Mouse (Mus musculus) liver, adult 2 months (tissue): ENCODE data around the gene Large2. TPM values are rescaled to one million over a fixed set of nuclear protein-coding genes. Genes with fewer than 3 reads are reported as not detected.

Source experiments
- DNase-seq: peaks from one replicate; pipeline ENCODE4 v3.0.0-alpha.2; 2011; ENCODE audit warnings: low read depth, low spot score; ENCODE audit errors: extremely low read depth
- H3K27ac ChIP-seq: fragments of 200-500 bp; replicated peaks from 2 replicates; pipeline ENCODE4 v1.5.1; 2012; ENCODE audit warnings: low read depth, mild to moderate bottlenecking, control low read depth, inconsistent platforms, low read length; ENCODE audit not compliant: insufficient read depth
- H3K27me3 ChIP-seq: fragments of 200-500 bp; 2 replicates; pipeline ENCODE4 v1.6.1; 2012; ENCODE audit warnings: mild to moderate bottlenecking, moderate library complexity, low read length, inconsistent platforms; ENCODE audit not compliant: control insufficient read depth, insufficient read depth
- H3K36me3 ChIP-seq: fragments of 200-500 bp; 2 replicates; pipeline ENCODE4 v1.6.1; 2012; ENCODE audit warnings: low read length, inconsistent platforms; ENCODE audit not compliant: control insufficient read depth, insufficient read depth
- H3K4me1 ChIP-seq: fragments of 200-500 bp; 2 replicates; pipeline ENCODE4 v1.6.1; 2011; ENCODE audit warnings: low read length; ENCODE audit not compliant: control insufficient read depth, insufficient read depth
- H3K4me3 ChIP-seq: fragments of 200-500 bp; 2 replicates; pipeline ENCODE4 v1.5.1; 2011; ENCODE audit warnings: low read depth, mild to moderate bottlenecking, control low read depth, low read length, moderate library complexity; ENCODE audit not compliant: insufficient read depth
- H3K79me2 ChIP-seq: fragments of 200-500 bp; 2 replicates; pipeline ENCODE4 v1.6.1; 2012; ENCODE audit warnings: inconsistent platforms, mild to moderate bottlenecking, low read length, moderate library complexity; ENCODE audit not compliant: control insufficient read depth, insufficient read depth
- H3K9ac ChIP-seq: fragments of 200-500 bp; 2 replicates; pipeline ENCODE4 v1.6.1; 2012; ENCODE audit warnings: low read depth, mild to moderate bottlenecking, control low read depth, inconsistent platforms, low read length
- CTCF ChIP-seq: fragments of 200-500 bp; IDR thresholded peaks from 2 replicates; pipeline ENCODE4 v1.5.1; 2011; ENCODE audit warnings: low read depth, low read length, control low read depth
- POLR2A ChIP-seq: fragments of 200-500 bp; IDR thresholded peaks from 2 replicates; pipeline ENCODE4 v1.6.1; 2011; ENCODE audit warnings: low read length, control low read depth; ENCODE audit not compliant: insufficient read depth; ENCODE audit errors: extremely low read depth
- WGBS: fragments of 180-500 bp; shearing (Covaris S2); methylation state at CpG from one replicate; pipeline ENCODE4 v1.1.7; 2018; 5-methylcytosine and 5-hydroxymethylcytosine counted together
- polyA plus RNA-seq: library from polyadenylated mRNA; depleted of rRNA; stranded (reverse); fragments of >200 nt; gene quantifications from 2 replicates; pipeline ENCODE4 v1.2.3, GENCODE M21; 2012
- total RNA-seq: library from RNA; depleted of rRNA; stranded (reverse); fragments of >200 nt; gene quantifications from 2 replicates; pipeline ENCODE4 v1.2.3, GENCODE M21; 2014

Gene Large2
- total and polyA plus RNA-seq, 2 experiments: 0.37 to 1.7 TPM

DNA sequence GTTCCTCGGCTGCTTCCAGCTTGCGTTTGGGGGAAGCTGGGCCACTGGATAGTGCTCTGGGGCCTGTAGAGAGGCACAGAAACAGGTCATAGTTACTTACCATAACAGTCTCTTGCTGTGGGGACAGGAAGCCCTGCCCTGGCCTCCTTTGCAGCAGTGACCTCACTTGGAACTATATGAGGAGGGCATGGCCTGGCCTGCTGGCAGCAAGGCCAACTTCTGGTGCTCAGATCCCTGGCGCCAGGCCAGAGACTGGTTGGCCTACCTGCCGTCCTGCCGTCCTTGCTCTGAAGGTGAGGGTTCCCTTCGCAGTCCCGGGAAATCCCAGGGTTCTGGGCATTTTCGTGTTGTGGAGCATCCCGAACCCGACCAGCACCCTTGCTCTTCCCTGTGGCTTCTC is 37.0 kb upstream of the Large2 start:
- H3K79me2 ChIP-seq: no peaks in the 10 kb centered on the region
- peaks cover 62% of the 10 kb centered on the region for H3K36me3 ChIP-seq
- no peak overlapping the region for H3K27ac ChIP-seq
- H3K27me3 ChIP-seq: no peaks in the 10 kb centered on the region
- H3K4me3 ChIP-seq: no peak overlapping the region
- H3K4me1 ChIP-seq: no peaks in the 10 kb centered on the region
- TF ChIP-seq CTCF: no peak
- TF ChIP-seq POLR2A: no peak
- 50% methylated on average over 10 of the region's 10 CpGs for WGBS
- DNase-seq: peak; percentile 64
- H3K9ac ChIP-seq: no peak overlapping the region

DNA sequence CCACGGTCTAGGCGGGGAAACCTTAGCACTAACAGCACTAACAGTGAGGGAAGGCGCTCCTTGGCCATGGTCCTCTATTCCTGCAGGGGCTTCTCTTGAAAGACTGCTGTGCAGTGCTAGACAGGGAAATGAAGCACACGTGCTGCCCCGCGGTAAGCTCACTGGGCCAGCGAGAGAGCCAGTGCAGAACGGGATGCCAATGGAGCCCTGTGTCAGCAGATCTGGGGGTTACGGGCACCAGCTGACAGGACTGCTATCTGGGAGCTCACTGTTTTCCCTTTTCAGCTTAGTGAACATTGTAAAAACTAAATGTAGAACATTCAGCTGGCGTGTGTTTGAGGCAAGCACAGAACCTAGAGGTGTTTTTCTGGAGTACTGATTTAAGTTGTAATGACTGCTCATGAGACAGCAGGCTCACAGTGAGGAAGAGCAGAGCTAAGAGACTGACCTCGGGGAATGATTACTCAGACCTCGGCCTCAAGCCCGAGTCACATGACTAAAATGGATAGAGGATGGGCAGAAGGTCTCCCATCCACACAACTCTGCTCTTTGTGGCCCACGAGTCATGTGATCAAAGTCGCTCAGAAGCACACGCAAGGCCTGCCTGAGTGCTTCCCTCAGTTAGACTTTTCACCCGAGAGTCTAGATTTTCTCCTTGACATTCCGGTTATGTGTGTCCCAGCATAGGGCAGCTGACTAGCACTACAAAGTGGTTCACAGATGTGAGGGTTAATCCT is 33.8 kb upstream of the Large2 start:
- Histone ChIP-seq H3K79me2 (no peaks in the 10 kb centered on the region), H3K9ac (no peak overlapping the region), H3K27ac (no peak overlapping the region), H3K36me3 (peaks cover 48% of the 10 kb centered on the region), H3K27me3 (no peaks in the 10 kb centered on the region), H3K4me1 (no peaks in the 10 kb centered on the region), H3K4me3 (no peak overlapping the region)
- no peak for DNase-seq
- TF ChIP-seq POLR2A: no peak
- TF ChIP-seq CTCF: no peak
- WGBS: 92% methylated on average over 18 of the region's 18 CpGs

DNA sequence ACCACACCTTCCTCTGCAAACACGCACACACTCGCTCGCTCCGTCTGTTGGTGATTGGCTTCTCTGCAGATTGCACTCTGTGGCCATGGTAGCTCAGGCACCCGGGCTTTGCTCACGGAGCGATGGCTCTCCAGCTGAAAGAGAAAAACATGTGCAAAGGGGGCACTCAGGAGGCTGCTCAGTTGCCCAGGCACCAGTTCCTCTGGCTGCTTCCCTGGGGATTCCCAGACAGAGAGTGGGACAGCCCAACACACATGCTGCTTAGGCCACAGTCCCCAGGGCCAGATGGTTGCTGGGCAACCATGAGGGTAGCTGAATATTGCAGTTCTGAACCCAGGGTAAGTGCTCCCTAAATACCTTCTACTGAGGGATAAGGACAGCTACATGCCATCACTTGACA is 31.0 kb upstream of the Large2 start:
- H3K27ac ChIP-seq: no peak overlapping the region
- no peak overlapping the region for H3K4me3 ChIP-seq
- H3K27me3 ChIP-seq: peaks cover 2% of the 10 kb centered on the region; the same call in 1 of the 2 replicates
- no peaks in the 10 kb centered on the region for H3K79me2 ChIP-seq
- 98% methylated on average over 7 of the region's 7 CpGs for WGBS
- peaks cover 29% of the 10 kb centered on the region for H3K36me3 ChIP-seq
- H3K9ac ChIP-seq: no peak overlapping the region
- H3K4me1 ChIP-seq: peaks cover 3% of the 10 kb centered on the region; the same call in 1 of the 2 replicates
- TF ChIP-seq POLR2A: no peak
- TF ChIP-seq CTCF: no peak
- DNase-seq: no peak

DNA sequence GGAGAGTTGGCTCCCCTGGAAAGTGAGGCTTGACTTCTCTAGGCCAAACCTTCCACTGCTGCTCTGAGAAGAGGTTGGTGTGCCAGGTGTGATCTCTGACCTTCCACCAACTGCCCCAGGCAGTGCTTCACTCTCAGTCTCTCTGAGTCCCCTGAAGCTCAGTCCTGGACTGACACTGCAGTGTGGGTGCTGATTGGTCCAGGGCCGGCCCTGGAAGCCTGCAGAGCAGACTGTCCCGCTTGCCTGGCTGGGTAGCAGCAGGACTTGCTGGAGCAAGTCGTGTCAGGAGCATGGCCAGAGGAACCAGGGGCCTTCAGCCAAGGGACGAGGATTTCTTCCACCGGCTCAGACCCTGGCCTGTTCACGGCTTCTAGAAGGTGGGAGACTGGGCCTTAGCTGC is 30.1 kb upstream of the Large2 start:
- Histone ChIP-seq H3K4me1 (peaks cover 3% of the 10 kb centered on the region; the same call in 1 of the 2 replicates), H3K27ac (no peak overlapping the region), H3K27me3 (peaks cover 2% of the 10 kb centered on the region; the same call in 1 of the 2 replicates), H3K79me2 (no peaks in the 10 kb centered on the region), H3K9ac (no peak overlapping the region), H3K4me3 (no peak overlapping the region), H3K36me3 (peaks cover 21% of the 10 kb centered on the region)
- no peak for TF ChIP-seq POLR2A
- DNase-seq: no peak
- WGBS: 92% methylated on average over 6 of the region's 6 CpGs

DNA sequence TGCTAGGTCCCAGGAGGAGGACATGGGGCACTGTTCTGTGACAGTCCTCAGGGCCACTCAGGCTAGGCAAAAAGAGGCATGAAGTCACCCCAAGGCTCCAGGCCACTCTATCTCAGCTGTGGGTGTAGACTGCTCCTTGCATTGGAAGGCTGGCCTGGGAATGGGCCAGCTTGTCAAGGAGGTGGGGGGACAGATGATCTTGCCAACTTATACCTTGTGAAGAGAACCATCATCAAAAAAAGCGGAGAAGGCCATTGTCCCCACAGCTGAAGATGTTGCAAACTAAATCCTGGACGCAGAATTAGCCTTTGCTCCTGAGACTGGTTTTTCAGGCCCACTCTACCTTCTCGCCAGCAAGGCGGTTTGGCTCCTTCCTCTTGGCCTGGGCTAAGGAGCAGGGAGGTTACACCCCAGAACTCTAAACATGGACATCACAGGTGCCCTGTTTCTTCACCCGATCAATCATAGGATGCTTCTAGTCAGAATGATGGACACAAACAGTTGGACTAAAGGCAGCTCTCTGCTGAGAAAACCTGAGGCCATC is 29.2 kb upstream of the Large2 start:
- Histone ChIP-seq H3K36me3 (peaks cover 14% of the 10 kb centered on the region), H3K9ac (no peak overlapping the region), H3K27me3 (peaks cover 2% of the 10 kb centered on the region; the same call in 1 of the 2 replicates), H3K27ac (no peak overlapping the region), H3K4me1 (peaks cover 3% of the 10 kb centered on the region; the same call in 1 of the 2 replicates), H3K79me2 (no peaks in the 10 kb centered on the region), H3K4me3 (no peak overlapping the region)
- 95% methylated on average over 5 of the region's 5 CpGs for whole genome bisulfite sequencing
- no peak for TF ChIP-seq CTCF
- no peak for TF ChIP-seq POLR2A
- DNase-seq: no peak

DNA sequence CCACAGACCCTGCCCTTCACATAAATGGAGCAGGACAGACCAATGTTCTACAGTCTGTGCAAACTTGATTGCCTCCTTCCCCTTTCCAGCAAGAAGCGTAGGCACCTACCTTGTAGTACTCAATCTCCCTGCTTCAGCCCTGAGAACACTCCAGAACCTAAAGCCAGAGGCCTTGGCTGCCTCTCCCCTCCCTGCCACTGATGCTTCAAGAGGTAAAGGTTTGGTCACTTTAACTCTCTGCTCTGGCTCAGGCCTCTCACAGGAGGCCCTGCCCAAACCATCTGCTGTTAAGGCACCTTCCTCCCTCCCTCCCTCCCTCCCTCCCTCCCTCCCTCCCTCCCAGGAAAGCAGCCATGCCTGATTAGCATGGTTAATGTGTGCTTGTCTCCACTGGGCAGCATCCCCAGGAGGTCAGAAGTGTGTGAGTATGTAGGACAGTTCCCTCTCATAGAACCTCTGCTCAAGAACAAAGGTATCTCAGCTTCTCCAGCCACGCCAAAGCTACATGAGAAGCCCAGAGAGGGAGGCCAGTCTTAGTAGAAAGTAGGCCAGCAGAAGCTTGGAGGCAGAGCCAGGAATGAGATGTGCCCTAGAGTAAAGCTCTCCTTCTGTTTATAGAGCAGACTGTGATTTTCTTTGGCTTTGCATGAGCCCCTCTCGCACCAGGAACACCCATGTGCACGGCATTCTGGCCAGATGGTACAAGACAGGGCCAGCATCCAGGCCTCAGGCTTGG is 28.1 kb upstream of the Large2 start:
- H3K27me3 ChIP-seq: peaks cover 2% of the 10 kb centered on the region; the same call in 1 of the 2 replicates
- H3K4me3 ChIP-seq: no peak overlapping the region
- peaks cover 3% of the 10 kb centered on the region; the same call in 1 of the 2 replicates for H3K4me1 ChIP-seq
- H3K36me3 ChIP-seq: peaks cover 9% of the 10 kb centered on the region
- H3K79me2 ChIP-seq: no peaks in the 10 kb centered on the region
- TF ChIP-seq POLR2A: no peak
- DNase-seq: peak; percentile 48
- no peak overlapping the region for H3K9ac ChIP-seq
- WGBS: 72% methylated on average over 4 of the region's 4 CpGs
- no peak overlapping the region for H3K27ac ChIP-seq
